In genomic region chr11:79523560-79524309, GRCm38 (mm10) we compare ENCODE assay signal across 12 mouse cellular contexts. TPM values are rescaled to one million over a fixed set of nuclear protein-coding genes. Genes with fewer than 3 reads are reported as not detected.
DNase-seq lines count a peak whose midpoint lies in the region; ATAC-seq lines count a peak whose summit lies in the region.
"Had no signal": no experiment of that assay in that cellular context is flagged by ENCODE, and none has a peak within 500 bp of the region (broad histone marks: within the 10 kb centered on the region; RNA-seq: fewer than 3 reads in every experiment).

Gene Evi2b (minus strand): TSS chr11:79523762.

- peaks cover 14% of the 10 kb centered on the region for H3K36me3 ChIP-seq in kidney, embryonic 15.5 days
- no peaks in the 10 kb centered on the region for H3K36me3 ChIP-seq in liver, embryonic 13.5 days

- H3K9ac ChIP-seq in kidney, embryonic 15.5 days, result no peak within 1 kb of the TSS
- H3K9ac ChIP-seq in liver, embryonic 13.5 days, result 0 out of 2 replicates have a peak within 1 kb of the TSS, but pooled peaks have one; percentile 3

- no peak within 1 kb of the TSS for H3K4me3 ChIP-seq in kidney, embryonic 15.5 days (replicated peaks)
- H3K4me3 ChIP-seq in liver, embryonic 13.5 days (replicated peaks), result peak within 1 kb of the TSS; percentile 42

- no peaks in the 10 kb centered on the region for H3K27me3 ChIP-seq in kidney, embryonic 15.5 days
- H3K27me3 ChIP-seq in liver, embryonic 13.5 days, result no peaks in the 10 kb centered on the region

- H3K4me2 ChIP-seq in kidney, embryonic 15.5 days, result no peak within 1 kb of the TSS
- H3K4me2 ChIP-seq in liver, embryonic 13.5 days, result peak within 1 kb of the TSS; percentile 41

- no peaks in the 10 kb centered on the region for H3K9me3 ChIP-seq in kidney, embryonic 15.5 days (replicated peaks)
- H3K9me3 ChIP-seq in liver, embryonic 13.5 days (replicated peaks), result no peaks in the 10 kb centered on the region

- H3K27ac ChIP-seq in kidney, embryonic 15.5 days, result peak within 1 kb of the TSS; percentile 43; the same call in 1 of the 2 replicates
- peak within 1 kb of the TSS; percentile 59; the same call in 1 of the 2 replicates for H3K27ac ChIP-seq in liver, embryonic 13.5 days

- no peak for DNase-seq in kidney, postnatal 36 days
- DNase-seq in MEL-GATA-1-ER (ENCODE audit: extremely low read depth, low read depth), result peak; percentile 75
- DNase-seq in liver, embryonic 13.5 days, result no peak
- DNase-seq in spleen, postnatal 4 days (ENCODE audit: low spot score in 2 of 2), result peak; percentile 41 to 70
- DNase-seq in left cerebral cortex, adult 11 months (ENCODE audit: low spot score), result no peak
- no peak for DNase-seq in Muller cell, postnatal 12 days (ENCODE audit: inconsistent ontology term)
- no peak for DNase-seq in adrenal gland, postnatal 10 days
- DNase-seq: cerebellum, adult 8-10 months; heart, postnatal 10 days; right cerebral cortex, postnatal 25 days had no signal

- 41% methylated on average over 10 of the region's 10 CpGs for WGBS in kidney, embryonic 15.5 days
- WGBS in liver, embryonic 13.5 days (ENCODE audit: insufficient replicate concordance), result 18% methylated on average over 10 of the region's 10 CpGs

- H3K4me1 ChIP-seq in kidney, embryonic 15.5 days, result peaks cover 14% of the 10 kb centered on the region
- peaks cover 47% of the 10 kb centered on the region for H3K4me1 ChIP-seq in liver, embryonic 13.5 days (replicated peaks)

- no peak for ATAC-seq in kidney, embryonic 15.5 days (replicated peaks; ENCODE audit: low FRiP score)
- ATAC-seq in liver, embryonic 13.5 days (ENCODE audit: low read depth), result no peak
- ATAC-seq: midbrain, embryonic 16.5 days had no signal

RNA-seq across cellular contexts. Expression of gene Evi2b, which starts in this region (rescaled TPM):
- polyA plus RNA-seq in kidney, embryonic 15.5 days (2015; fragmentation: Nextera tagmentation; extraction: Ambion mirVana), result 0.73 and 1.2 TPM in 2 replicates
- polyA plus RNA-seq in liver, embryonic 13.5 days (2015; fragmentation: Nextera tagmentation; extraction: Ambion mirVana), result 4.0 and 6.2 TPM in 2 replicates
- 1 to 10 TPM; 3.6 to 3.7 TPM for total RNA-seq in adrenal gland, postnatal 10 days (2021)
- polyA plus RNA-seq: midbrain, embryonic 16.5 days had no signal

Comparison
In these comparisons a context has a peak if more than half of its experiments do, and no peak if none do; other contexts are left out.
1. DNase-seq: peak in MEL-GATA-1-ER (single experiment) and spleen, postnatal 4 days (2 of 2); none in kidney, postnatal 36 days (0 of 2), liver, embryonic 13.5 days (single experiment), left cerebral cortex, adult 11 months (single experiment), Muller cell, postnatal 12 days (single experiment) and adrenal gland, postnatal 10 days (single experiment).